Mouse (Mus musculus) fat pad, adult 2 months (tissue): ENCODE measurements around the gene Pex19.

Experiments
- DNase-seq: peaks from one replicate; pipeline ENCODE4 v3.0.0-alpha.2; 2011; ENCODE audit warnings: low read depth, low spot score; ENCODE audit errors: extremely low read depth

Pex19 gene

DNA sequence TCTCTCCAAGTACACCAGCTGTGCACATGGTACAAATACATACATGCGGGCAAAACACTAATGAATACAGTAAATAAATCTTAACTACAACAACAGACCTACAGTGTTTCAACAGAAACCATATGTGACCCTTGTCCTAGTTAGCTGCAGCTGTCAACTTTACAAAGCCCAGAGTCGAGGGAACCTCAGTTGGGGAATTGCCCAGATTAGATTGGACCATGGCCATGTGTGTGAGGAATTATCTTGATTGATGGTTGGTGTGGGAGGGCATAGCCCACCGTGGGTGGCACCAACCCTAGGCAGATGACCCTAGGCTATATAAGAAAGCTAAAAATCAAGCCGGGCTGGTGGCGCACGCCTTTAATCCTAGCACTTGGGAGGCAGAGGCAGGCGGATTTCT, 5.8 kb downstream of the Pex19 start:
- no peak for DNase-seq

DNA sequence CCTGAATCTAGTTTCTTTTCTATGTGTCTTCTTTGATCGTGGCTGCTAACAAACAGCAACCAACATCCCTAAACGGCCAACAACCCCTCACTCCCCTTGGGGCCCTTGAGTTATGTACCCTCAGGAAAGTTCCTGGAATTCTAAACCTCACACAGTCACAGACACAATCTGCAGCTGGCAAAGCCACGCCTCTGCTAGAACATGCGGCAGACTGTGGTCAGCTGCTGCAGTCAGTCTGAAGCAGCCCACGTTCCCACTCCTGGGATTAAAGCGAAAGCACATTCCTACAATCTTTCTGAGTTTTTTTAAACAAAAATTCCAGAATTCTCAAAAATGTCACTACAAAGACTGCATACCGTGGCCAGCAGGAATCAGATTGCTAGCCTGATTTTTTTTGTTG, 7.0 kb downstream of the Pex19 start:
- no peak for DNase-seq

DNA sequence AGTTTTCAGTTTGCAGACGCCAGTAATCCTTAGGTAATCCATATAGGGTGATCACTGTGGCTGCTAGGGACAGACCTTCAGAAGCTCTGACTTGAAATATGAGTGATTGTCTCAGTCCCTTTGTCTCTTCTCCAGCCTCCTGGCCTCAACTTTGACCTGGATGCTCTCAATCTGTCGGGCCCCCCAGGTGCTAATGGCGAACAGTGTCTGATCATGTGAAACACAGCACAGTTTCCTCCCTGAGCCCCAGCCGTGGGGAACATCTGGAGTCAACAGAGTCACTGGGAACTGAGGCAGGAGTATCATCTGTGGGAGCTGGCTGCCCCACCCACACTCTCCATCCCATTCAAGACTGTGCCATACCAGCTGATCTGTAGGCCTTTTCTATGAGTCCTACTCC, 7.5 kb downstream of the Pex19 start:
- no peak for DNase-seq

DNA sequence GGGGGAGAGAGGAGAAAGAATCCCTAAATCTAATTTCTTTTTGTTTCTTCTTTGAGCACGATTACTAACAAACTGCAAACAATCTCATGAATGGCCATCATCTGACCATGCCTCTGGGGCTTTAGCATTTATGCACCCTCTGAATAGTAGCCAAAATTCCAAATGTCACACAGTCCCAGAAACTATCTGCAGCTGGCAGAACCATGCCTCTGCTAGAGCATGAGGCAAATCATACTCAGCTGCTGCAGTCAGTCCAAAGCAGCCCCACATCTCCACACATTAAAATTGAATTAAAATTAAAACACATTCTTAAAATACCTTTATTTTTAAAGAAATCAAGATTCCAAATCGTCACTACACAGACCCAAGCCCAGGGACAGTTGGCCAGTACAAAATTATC, 13.6 kb downstream of the Pex19 start:
- DNase-seq: no peak

DNA sequence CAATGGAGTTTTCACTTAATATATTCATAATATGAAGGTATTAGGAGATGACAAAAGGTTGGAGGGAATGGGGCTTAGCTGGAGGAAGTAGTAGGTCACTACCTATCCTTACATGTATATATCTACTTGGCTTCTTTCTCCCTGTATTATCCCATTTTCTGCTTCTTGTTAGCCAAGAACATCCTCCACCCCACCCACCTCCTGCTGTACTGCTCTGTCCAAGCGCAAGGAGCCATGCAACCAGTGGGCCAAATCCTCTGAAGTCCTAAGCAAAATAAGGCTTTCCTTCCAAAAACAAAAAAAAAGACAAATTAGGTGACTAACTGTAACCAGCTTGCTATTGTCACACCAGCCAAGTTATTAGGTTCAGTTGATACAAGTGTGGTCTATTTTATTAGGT, 14.3 kb downstream of the Pex19 start:
- no peak for DNase-seq

- DNase-seq: peak; percentile 78
Measured at GRCm38 (mm10) chr1:172141529-172141928, 15.0 kb downstream of the Pex19 start.

- DNase-seq: no peak
Measured at GRCm38 (mm10) chr1:172143570-172143969, 17.0 kb downstream of the Pex19 start.

GRCm38 (mm10) chr1:172147835-172148278, 21.3 kb downstream of the Pex19 start, which contains the start of gene Dcaf8:
Dcaf8 (plus strand) TSS chr1:172148084.
- DNase-seq: peak; percentile 36

DNA sequence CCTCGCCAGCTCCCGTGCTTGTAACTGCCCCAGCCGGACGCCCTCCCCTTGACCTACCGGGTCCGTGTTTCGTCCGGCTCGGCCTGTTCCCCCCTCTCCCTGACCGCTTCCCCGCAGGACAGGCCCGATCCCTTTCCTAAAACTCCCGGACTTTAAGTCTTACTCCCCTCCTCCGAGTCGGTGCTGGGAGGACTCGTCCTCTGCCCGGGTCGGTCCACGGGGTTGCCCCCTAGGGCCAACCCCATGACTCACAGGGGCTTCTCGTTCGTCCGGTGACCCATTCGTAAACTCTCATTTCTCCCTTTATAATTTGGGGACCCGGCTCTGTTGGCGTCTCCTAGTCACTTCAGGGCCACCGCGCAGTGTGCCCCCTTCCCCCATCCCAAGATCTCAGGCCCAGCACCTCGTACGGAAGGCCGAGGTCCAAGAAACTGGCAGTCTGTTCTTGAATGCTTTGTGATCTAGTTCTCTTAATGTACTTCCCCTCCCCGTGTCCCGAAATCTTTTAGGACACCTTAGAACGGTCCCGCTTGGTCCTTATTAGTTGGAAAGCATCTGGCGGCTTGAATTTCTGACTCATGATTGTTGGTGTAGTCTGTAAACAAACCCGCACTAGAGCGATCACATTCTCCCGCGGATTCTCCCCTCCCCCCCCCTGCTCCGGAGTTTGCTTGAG, 21.9 kb downstream of the Pex19 start:
- no peak for DNase-seq

DNA sequence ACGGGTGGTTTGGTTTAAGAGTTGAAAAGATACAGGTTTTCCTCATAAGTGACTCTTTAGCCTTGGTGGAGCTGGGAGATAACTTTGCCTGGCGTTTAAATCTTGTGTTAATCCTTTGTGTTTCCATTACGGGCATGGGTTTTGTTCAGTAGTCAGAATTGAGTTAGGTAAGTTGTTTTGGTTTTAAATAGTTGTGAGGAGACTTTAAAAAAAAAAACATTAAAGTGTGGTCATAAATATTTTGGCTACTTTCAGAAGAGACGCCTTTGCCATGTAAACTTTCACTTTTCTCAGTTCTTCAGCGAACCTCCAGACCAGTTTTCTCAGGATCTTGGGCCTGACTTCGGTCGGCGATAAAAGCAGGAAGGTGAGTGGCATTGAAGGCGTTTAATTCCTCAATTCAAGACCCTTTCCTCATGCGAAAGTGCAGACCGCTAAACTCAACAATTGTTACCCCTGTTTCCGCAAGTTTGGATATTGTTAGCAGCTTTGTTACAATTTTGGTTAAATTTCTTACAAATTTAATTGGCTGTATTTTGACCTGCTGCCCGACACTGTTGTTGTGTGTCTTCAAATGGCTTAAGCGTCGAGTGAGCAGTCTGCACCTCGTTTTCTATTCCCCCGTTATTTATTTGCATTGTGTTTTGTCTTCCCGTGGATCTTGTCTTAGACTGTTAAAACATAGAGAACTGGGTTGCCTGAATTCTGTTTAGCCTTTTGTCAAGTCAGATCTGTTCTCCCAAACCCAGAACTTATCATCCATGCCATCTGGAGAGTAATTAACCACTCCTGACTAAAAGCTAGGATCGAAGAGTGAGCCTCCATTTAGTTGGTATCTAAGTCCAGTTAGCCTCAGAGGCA, 22.6 kb downstream of the Pex19 start:
- no peak for DNase-seq

GRCm38 (mm10) chr1:172154536-172154935, 28.0 kb downstream of the Pex19 start:
- no peak for DNase-seq

DNA sequence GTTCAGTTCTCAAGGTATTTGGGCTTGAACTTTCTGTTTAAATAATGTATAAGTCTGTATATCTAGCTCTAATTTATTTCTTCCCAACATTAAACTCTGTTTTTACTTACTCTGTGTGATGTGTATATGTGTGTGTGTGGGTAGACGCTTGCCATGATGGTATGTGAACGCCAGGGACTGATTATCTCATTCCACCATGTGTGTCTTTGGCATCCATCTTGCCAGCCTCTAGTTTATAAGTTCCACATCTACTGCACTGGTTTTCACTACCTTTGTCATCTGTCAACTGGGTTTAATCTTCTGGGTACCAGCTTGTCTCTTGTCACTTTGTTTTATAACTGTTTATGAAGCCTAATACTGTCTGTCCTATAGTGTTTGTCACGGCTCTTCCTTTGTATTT, 29.0 kb downstream of the Pex19 start:
- DNase-seq: no peak

- DNase-seq: no peak
Measured at GRCm38 (mm10) chr1:172159970-172160369, 33.4 kb downstream of the Pex19 start.

DNA sequence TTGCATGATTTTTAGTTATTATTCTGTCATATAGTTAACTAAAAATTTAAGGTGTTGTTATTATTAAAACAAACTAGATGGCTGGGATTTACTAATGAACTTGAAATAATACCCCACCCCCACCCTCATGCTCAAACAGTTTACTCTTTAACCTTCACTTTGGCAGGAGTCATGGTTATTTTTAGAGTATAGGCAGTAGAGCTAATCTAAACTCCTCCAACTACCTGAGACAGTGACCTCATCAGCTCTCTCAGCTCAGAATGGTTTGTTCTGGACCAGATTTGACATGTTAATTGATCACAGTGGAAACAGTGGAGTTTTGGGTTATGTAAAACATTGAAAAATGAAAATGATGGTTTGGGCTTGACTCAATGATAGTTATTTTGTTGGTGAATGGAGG, 34.0 kb downstream of the Pex19 start:
- DNase-seq: no peak

DNA sequence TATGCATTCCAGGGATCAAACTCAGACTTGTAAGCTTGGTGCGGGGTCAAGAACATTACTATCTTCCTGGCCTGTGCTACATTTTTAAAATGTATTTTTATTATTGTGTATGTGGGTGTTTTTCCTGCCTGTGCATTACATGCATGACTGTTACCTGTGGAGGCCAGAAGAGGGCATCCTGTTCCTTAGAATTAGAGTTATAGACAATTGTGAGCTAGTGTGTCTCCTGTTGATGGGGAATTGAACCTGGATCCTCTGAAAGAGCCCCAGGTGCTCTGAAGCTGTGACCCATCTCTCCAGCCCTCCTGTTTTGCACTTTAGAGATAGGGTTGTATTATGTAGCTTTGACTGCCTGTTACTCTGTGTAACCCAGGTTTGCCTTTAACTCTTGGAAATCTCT, 35.5 kb downstream of the Pex19 start:
- no peak for DNase-seq

DNA sequence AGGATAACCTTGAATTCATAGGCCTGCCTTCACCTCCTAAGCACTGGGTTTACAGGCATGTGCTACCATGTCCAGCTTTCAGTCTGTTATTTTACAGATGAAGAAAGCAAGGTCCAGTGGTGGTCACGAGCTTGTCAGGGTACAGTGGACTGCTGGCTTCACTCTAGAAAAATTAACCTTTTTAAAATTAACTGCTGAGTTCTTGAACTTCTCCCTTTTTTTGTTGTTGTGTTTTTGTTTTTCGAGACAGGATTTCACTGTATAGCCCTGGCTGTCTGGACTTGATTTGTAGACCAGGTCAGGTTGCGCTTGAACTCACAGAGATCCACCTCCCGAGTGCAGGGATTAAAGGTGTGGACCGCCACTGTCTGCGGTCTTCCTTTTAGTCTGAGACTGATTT, 36.4 kb downstream of the Pex19 start:
- DNase-seq: no peak

DNA sequence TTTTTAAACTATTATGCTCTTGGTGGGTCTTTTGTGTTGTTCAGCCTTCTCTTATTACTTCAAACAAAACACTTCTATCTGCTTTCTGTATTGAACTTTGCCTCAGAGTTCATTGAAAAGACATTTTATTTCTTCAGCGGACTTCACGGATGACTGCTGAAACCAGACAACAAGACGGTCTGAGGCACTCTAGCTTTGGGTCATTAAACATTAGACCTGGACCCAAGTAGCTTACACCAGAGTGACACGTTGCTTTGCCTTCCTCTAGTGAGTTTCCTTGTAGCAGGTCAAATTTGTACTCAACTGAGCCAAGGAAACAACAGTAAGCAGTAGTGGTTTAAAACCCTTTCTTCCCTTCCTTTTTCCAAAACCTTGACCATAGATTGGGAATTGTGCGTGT, 41.4 kb downstream of the Pex19 start:
- no peak for DNase-seq

DNA sequence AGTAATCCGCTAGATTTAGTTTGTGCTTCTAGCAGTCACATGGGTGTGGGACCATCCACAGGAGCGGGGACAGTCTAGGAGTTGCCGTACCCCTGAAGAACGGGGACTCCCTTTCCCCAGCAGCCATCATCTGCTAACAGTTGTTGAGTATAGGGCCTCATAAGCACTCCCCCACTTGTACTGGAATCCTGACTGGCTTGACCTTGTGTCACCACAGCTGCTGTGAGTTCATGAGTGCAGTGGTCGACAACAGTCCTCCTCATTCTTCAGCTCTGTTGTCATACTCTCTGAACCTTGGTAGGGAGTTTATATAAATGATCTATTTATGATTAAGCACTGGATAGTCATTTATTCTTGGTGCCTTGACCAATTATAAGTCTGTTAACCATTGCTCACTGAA, 43.3 kb downstream of the Pex19 start:
- no peak for DNase-seq

DNA sequence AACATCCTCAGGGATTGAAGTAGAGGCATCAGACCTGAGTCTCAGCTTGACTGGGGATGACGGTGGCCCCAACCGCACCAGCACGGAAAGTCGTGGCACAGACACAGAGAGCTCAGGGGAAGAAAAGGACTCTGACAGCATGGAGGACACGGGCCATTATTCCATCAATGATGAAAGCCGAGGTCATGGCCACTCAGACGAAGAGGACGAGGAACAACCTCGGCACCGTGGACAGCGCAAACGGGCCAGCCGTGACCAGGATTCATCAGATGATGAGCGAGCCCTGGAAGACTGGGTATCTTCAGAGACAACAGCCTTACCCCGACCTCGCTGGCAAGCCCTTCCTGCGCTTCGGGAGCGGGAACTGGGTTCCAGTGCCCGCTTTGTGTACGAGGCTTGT, 45.8 kb downstream of the Pex19 start:
- DNase-seq: no peak

DNA sequence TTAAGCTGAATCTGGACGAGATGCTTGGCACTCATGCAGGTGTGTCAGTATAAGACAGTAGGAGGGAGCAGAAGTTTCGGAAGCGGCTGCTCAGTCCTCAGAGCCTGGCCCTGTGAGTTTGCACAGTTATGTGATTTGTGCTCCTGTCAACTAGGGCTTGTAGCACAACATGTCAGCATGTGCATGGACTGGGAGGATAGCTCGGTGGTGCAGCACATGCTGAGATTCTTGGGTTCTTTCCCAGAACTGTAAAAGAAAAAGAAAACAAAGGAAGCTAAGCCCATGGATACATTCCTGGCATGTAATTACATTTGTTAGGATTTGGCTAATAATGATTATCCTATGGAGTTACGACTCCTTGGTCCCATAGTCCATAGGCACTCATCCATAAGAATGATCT, 46.6 kb downstream of the Pex19 start:
- no peak for DNase-seq

GRCm38 (mm10) chr1:172177791-172178190, 51.2 kb downstream of the Pex19 start:
- no peak for DNase-seq

GRCm38 (mm10) chr1:172179102-172179501, 52.5 kb downstream of the Pex19 start:
- no peak for DNase-seq
